Mouse (Mus musculus): ENCODE results near the gene Vmn1r100. TPM values are rescaled to one million over a fixed set of nuclear protein-coding genes. Genes with fewer than 3 reads are reported as not detected.
"Not testable (repeated sequence)": the region's sequence is repeated elsewhere in the genome, so short reads cannot be mapped to it uniquely, and the experiment has no call there.

The Vmn1r100 gene
- not detected in 2 replicates for polyA plus RNA-seq (2012; rRNA removed)

GRCm38 (mm10) chr7:20417642-20418041 lies at the start of gene Vmn1r100:
Vmn1r100 (plus strand) TSS chr7:20417942.
- not testable (repeated sequence) for DNase-seq (ENCODE audit: extremely low spot score in 1 of 2, low spot score in 1 of 2)

DNA sequence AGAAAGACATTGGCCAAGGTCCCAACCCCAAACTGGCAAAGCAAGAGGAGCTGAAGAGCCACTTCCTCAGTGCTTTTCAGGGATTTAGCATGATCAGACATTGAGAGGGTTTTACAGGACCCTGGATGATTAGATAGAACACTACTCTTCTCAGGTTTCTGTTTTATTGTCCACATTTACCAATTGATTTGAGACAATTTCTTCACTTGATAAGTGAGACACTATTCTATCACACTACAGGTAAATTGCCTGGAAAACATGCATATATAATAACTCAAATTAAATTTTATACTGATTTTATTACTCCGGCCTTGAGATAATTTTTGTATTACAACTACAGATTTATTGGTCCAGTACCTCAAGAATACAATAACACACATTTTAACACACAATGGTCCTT lies 42.4 kb upstream of the Vmn1r100 start, which contains the start of gene Gm5728:
Gm5728 (minus strand) TSS at position 101 of the 400 bp plus-strand sequence.
- DNase-seq (ENCODE audit: extremely low spot score in 1 of 2, low spot score in 1 of 2) = not testable (repeated sequence)

DNA sequence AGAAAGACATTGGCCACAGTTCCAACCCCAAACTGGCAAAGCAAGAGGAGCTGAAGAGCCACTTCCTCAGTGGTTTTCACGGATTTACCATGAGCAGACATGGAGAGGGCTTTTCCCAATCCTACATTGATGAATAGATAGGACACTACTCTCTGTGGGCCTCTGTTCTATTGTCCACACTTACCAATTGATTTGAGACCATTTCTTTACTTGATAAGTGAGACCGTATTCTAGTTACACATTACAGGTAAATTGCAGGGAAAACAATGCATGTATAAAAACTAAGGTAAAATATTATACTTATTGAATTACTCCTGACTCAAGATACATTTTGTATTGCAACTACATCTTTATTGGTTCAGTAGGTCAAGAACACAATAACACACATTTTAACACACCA lies 24.8 kb downstream of the Vmn1r100 start, which contains the start of gene Vmn1r101:
Vmn1r101 (minus strand) TSS at position 101 of the 400 bp plus-strand sequence.
- DNase-seq (ENCODE audit: extremely low spot score in 1 of 2, low spot score in 1 of 2) = not testable (repeated sequence)

Other genes starting within 250 kb of the Vmn1r100 start
- gene Vmn1r94, start 249.6 kb upstream of the Vmn1r100 start, polyA plus RNA-seq (2012; rRNA removed) = not detected in 2 replicates
- gene Vmn1r95, start 224.2 kb upstream of the Vmn1r100 start, polyA plus RNA-seq (2012; rRNA removed) = not detected in 2 replicates
- gene Gm6164, start 212.3 kb upstream of the Vmn1r100 start, polyA plus RNA-seq (2012; rRNA removed) = not detected in 2 replicates
- not detected in 2 replicates for gene Gm4498, start 184.1 kb upstream of the Vmn1r100 start, polyA plus RNA-seq (2012; rRNA removed)
- not detected in 2 replicates for gene Gm5890, start 155.1 kb upstream of the Vmn1r100 start, polyA plus RNA-seq (2012; rRNA removed)
- not detected in 2 replicates for gene Gm4133, start 83.9 kb upstream of the Vmn1r100 start, polyA plus RNA-seq (2012; rRNA removed)
- gene Gm5728, start 42.5 kb upstream of the Vmn1r100 start, polyA plus RNA-seq (2012; rRNA removed) = not detected in 2 replicates
- not detected in 2 replicates for gene Vmn1r101, start 24.7 kb downstream of the Vmn1r100 start, polyA plus RNA-seq (2012; rRNA removed)
- not detected in 2 replicates for gene Gm10670, start 57.0 kb downstream of the Vmn1r100 start, polyA plus RNA-seq (2012; rRNA removed)
- gene Vmn1r103, start 92.6 kb downstream of the Vmn1r100 start, polyA plus RNA-seq (2012; rRNA removed) = not detected in 2 replicates
- not detected in 2 replicates for gene Vmn1r104, start 115.9 kb downstream of the Vmn1r100 start, polyA plus RNA-seq (2012; rRNA removed)
- gene Gm5726, start 127.8 kb downstream of the Vmn1r100 start, polyA plus RNA-seq (2012; rRNA removed) = not detected in 2 replicates
- gene Gm4141, start 158.3 kb downstream of the Vmn1r100 start, polyA plus RNA-seq (2012; rRNA removed) = not detected in 2 replicates
- gene Gm4513, start 181.1 kb downstream of the Vmn1r100 start, polyA plus RNA-seq (2012; rRNA removed) = not detected in 2 replicates